Mouse (Mus musculus) stomach, embryonic 15.5 days (tissue): ENCODE data around the gene Fgf18. TPM values are rescaled to one million over a fixed set of nuclear protein-coding genes. Genes with fewer than 3 reads are reported as not detected.

Source experiments
- ATAC-seq: fragments of 200-750 bp; cut with Nextera tagmentation; 2 replicates; pipeline ENCODE4 v1.8.0; 2017; ENCODE audit warnings: low read depth, moderate number of reproducible peaks, moderate TSS enrichment; ENCODE audit not compliant: insufficient read depth, low FRiP score
- H3K27ac ChIP-seq: fragments of 300-500 bp; sonication (generic); 2 replicates; pipeline ENCODE4 v1.5.1; 2015; ENCODE audit warnings: mild to moderate bottlenecking, inconsistent platforms
- H3K27me3 ChIP-seq: fragments of 300-500 bp; sonication (generic); replicated peaks from 2 replicates; pipeline ENCODE4 v1.6.1; 2015; ENCODE audit warnings: inconsistent platforms
- H3K36me3 ChIP-seq: fragments of 300-500 bp; sonication (generic); 2 replicates; pipeline ENCODE4 v1.6.1; 2015; ENCODE audit warnings: inconsistent platforms
- H3K4me1 ChIP-seq: fragments of 300-500 bp; sonication (generic); 2 replicates; pipeline ENCODE4 v1.6.1; 2015; ENCODE audit warnings: inconsistent platforms
- H3K4me2 ChIP-seq: fragments of 300-500 bp; sonication (generic); 2 replicates; pipeline ENCODE4 v1.6.1; 2015; ENCODE audit warnings: mild to moderate bottlenecking, inconsistent platforms
- H3K4me3 ChIP-seq: fragments of 300-500 bp; sonication (generic); replicated peaks from 2 replicates; pipeline ENCODE4 v1.5.1; 2015; ENCODE audit warnings: inconsistent platforms
- H3K9ac ChIP-seq: fragments of 300-500 bp; sonication (generic); 2 replicates; pipeline ENCODE4 v1.6.1; 2015; ENCODE audit warnings: inconsistent platforms
- H3K9me3 ChIP-seq: fragments of 300-500 bp; sonication (generic); 2 replicates; pipeline ENCODE4 v1.6.1; 2016; ENCODE audit warnings: inconsistent platforms
- WGBS: fragments of 180-500 bp; shearing (Covaris S2); methylation state at CpG from one replicate; pipeline ENCODE4 v1.1.7; 2015; 5-methylcytosine and 5-hydroxymethylcytosine counted together
- polyA plus RNA-seq: library from polyadenylated mRNA; unstranded; fragments of >200 nt; fragmentation: Nextera tagmentation; extraction: Ambion mirVana; gene quantifications from 2 replicates; pipeline ENCODE4 v1.2.1, GENCODE M21; 2015

The Fgf18 gene
- polyA plus RNA-seq, 1 experiment from 2014 or later: 3.7 TPM

GRCm38 (mm10) chr11:33138686-33139085 lies 8.5 kb downstream of the Fgf18 start:
- peaks cover under 1% of the 10 kb centered on the region; the same call in 1 of the 2 replicates for H3K27me3 ChIP-seq
- H3K4me2 ChIP-seq: no peak overlapping the region
- no peak overlapping the region for H3K4me3 ChIP-seq
- WGBS: 81% methylated on average over 5 of the region's 5 CpGs
- no peaks in the 10 kb centered on the region for H3K4me1 ChIP-seq
- no peak overlapping the region for H3K9ac ChIP-seq
- no peak for ATAC-seq
- H3K27ac ChIP-seq: no peak overlapping the region
- no peaks in the 10 kb centered on the region for H3K9me3 ChIP-seq
- H3K36me3 ChIP-seq: no peaks in the 10 kb centered on the region

- Histone ChIP-seq H3K4me2 (no peak overlapping the region), H3K4me3 (no peak overlapping the region), H3K36me3 (no peaks in the 10 kb centered on the region), H3K27ac (no peak overlapping the region), H3K4me1 (no peaks in the 10 kb centered on the region), H3K27me3 (no peaks in the 10 kb centered on the region), H3K9ac (no peak overlapping the region), H3K9me3 (no peaks in the 10 kb centered on the region)
- no peak for ATAC-seq
- WGBS: 82% methylated on average over 8 of the region's 8 CpGs
Observed at GRCm38 (mm10) chr11:33134391-33134986, 12.7 kb downstream of the Fgf18 start.

GRCm38 (mm10) chr11:33132619-33133338 lies 14.4 kb downstream of the Fgf18 start:
- H3K9me3 ChIP-seq: no peaks in the 10 kb centered on the region
- no peaks in the 10 kb centered on the region for H3K36me3 ChIP-seq
- H3K4me2 ChIP-seq: no peak overlapping the region
- H3K27ac ChIP-seq: no peak overlapping the region
- no peak overlapping the region for H3K9ac ChIP-seq
- no peak overlapping the region for H3K4me3 ChIP-seq
- no peaks in the 10 kb centered on the region for H3K27me3 ChIP-seq
- ATAC-seq: no peak
- 53% methylated on average over 8 of the region's 8 CpGs for WGBS
- no peaks in the 10 kb centered on the region for H3K4me1 ChIP-seq

- H3K36me3 ChIP-seq: no peaks in the 10 kb centered on the region
- no peak for ATAC-seq
- no peaks in the 10 kb centered on the region for H3K9me3 ChIP-seq
- no peak overlapping the region for H3K4me3 ChIP-seq
- H3K27ac ChIP-seq: no peak overlapping the region
- no peak overlapping the region for H3K9ac ChIP-seq
- no peak overlapping the region for H3K4me2 ChIP-seq
- H3K4me1 ChIP-seq: peaks cover 7% of the 10 kb centered on the region
- H3K27me3 ChIP-seq: no peaks in the 10 kb centered on the region
Observed at GRCm38 (mm10) chr11:33127058-33127457, 20.1 kb downstream of the Fgf18 start.

GRCm38 (mm10) chr11:33122575-33123268 lies 24.5 kb downstream of the Fgf18 start:
- Histone ChIP-seq H3K36me3 (no peaks in the 10 kb centered on the region), H3K9me3 (no peaks in the 10 kb centered on the region), H3K27me3 (no peaks in the 10 kb centered on the region), H3K4me3 (peak overlapping the region; percentile 33), H3K4me1 (peaks cover 7% of the 10 kb centered on the region), H3K4me2 (peak overlapping the region; percentile 76), H3K27ac (no peak overlapping the region), H3K9ac (no peak overlapping the region)
- ATAC-seq: 0 out of 2 replicates have a peak, but pooled peaks have one; percentile 41
- WGBS: 4% methylated on average over 37 of the region's 37 CpGs

- no peak for ATAC-seq
- H3K4me1 ChIP-seq: peaks cover 7% of the 10 kb centered on the region
- no peak overlapping the region for H3K27ac ChIP-seq
- no peak overlapping the region for H3K4me3 ChIP-seq
- no peaks in the 10 kb centered on the region for H3K36me3 ChIP-seq
- H3K27me3 ChIP-seq: no peaks in the 10 kb centered on the region
- 74% methylated on average over 8 of the region's 8 CpGs for WGBS
- H3K9me3 ChIP-seq: no peaks in the 10 kb centered on the region
- H3K4me2 ChIP-seq: no peak overlapping the region
- no peak overlapping the region for H3K9ac ChIP-seq
Observed at GRCm38 (mm10) chr11:33119556-33119955, 27.6 kb downstream of the Fgf18 start.

- H3K4me1 ChIP-seq: peaks cover 7% of the 10 kb centered on the region
- no peaks in the 10 kb centered on the region for H3K27me3 ChIP-seq
- ATAC-seq: no peak
- no peaks in the 10 kb centered on the region for H3K36me3 ChIP-seq
- no peak overlapping the region for H3K9ac ChIP-seq
- no peak overlapping the region for H3K27ac ChIP-seq
- no peak overlapping the region for H3K4me2 ChIP-seq
- 70% methylated on average over 7 of the region's 7 CpGs for WGBS
- H3K9me3 ChIP-seq: no peaks in the 10 kb centered on the region
- no peak overlapping the region for H3K4me3 ChIP-seq
Observed at GRCm38 (mm10) chr11:33119116-33119515, 28.1 kb downstream of the Fgf18 start.

GRCm38 (mm10) chr11:33118480-33118879 lies 28.7 kb downstream of the Fgf18 start:
- no peak overlapping the region for H3K4me3 ChIP-seq
- no peak overlapping the region for H3K9ac ChIP-seq
- no peak for ATAC-seq
- no peak overlapping the region for H3K27ac ChIP-seq
- H3K4me2 ChIP-seq: no peak overlapping the region
- H3K27me3 ChIP-seq: no peaks in the 10 kb centered on the region
- no peaks in the 10 kb centered on the region for H3K9me3 ChIP-seq
- H3K4me1 ChIP-seq: peaks cover 7% of the 10 kb centered on the region
- no peaks in the 10 kb centered on the region for H3K36me3 ChIP-seq
- WGBS: 63% methylated on average over 6 of the region's 6 CpGs

GRCm38 (mm10) chr11:33115796-33116195 lies 31.4 kb downstream of the Fgf18 start:
- Histone ChIP-seq H3K9me3 (no peaks in the 10 kb centered on the region), H3K4me2 (no peak overlapping the region)

GRCm38 (mm10) chr11:33112407-33112806 lies 34.8 kb downstream of the Fgf18 start:
- Histone ChIP-seq H3K9ac (no peak overlapping the region), H3K27ac (no peak overlapping the region), H3K4me1 (no peaks in the 10 kb centered on the region), H3K27me3 (no peaks in the 10 kb centered on the region), H3K36me3 (no peaks in the 10 kb centered on the region), H3K4me2 (no peak overlapping the region), H3K4me3 (no peak overlapping the region), H3K9me3 (no peaks in the 10 kb centered on the region)
- 5% methylated on average over 1 of the region's 1 CpGs for WGBS
- no peak for ATAC-seq

More at GRCm38 (mm10) chr11:33115796-33116195, 31.4 kb downstream of the Fgf18 start:
- no peak for ATAC-seq
- Histone ChIP-seq H3K9ac (no peak overlapping the region), H3K4me3 (no peak overlapping the region), H3K27ac (no peak overlapping the region), H3K4me1 (no peaks in the 10 kb centered on the region), H3K36me3 (no peaks in the 10 kb centered on the region), H3K27me3 (no peaks in the 10 kb centered on the region)
- WGBS: 79% methylated on average over 3 of the region's 3 CpGs

- no peak overlapping the region for H3K4me3 ChIP-seq
- no peak overlapping the region for H3K9ac ChIP-seq
- H3K4me2 ChIP-seq: no peak overlapping the region
- no peaks in the 10 kb centered on the region for H3K9me3 ChIP-seq
- no peaks in the 10 kb centered on the region for H3K4me1 ChIP-seq
- 80% methylated on average over 2 of the region's 2 CpGs for whole genome bisulfite sequencing
- ATAC-seq: no peak
- no peak overlapping the region for H3K27ac ChIP-seq
- H3K36me3 ChIP-seq: no peaks in the 10 kb centered on the region
- no peaks in the 10 kb centered on the region for H3K27me3 ChIP-seq
Observed at GRCm38 (mm10) chr11:33110111-33110510, 37.1 kb downstream of the Fgf18 start.

- Histone ChIP-seq H3K27ac (no peak overlapping the region), H3K9ac (no peak overlapping the region), H3K27me3 (no peaks in the 10 kb centered on the region), H3K4me2 (no peak overlapping the region), H3K4me3 (no peak overlapping the region), H3K9me3 (no peaks in the 10 kb centered on the region), H3K4me1 (no peaks in the 10 kb centered on the region), H3K36me3 (no peaks in the 10 kb centered on the region)
- no peak for ATAC-seq
- WGBS: 38% methylated on average over 3 of the region's 3 CpGs
Observed at GRCm38 (mm10) chr11:33107540-33107939, 39.7 kb downstream of the Fgf18 start.
